Mouse (Mus musculus) lung, postnatal 10 days (tissue): Measurements from ENCODE around the gene Ncmap.
A peak's percentile ranks its signal among the peaks of the same experiment; 100 is the strongest.
"Not testable (repeated sequence)": the region's sequence is repeated elsewhere in the genome, so short reads cannot be mapped to it uniquely, and the experiment has no call there.

Experiments used
- DNase-seq: peaks from one replicate; pipeline ENCODE4 v3.0.0; 2021

Ncmap gene

GRCm38 (mm10) chr4:135396303-135396702 is 1.7 kb downstream of the Ncmap start:
- no peak for DNase-seq

GRCm38 (mm10) chr4:135395375-135395774 is 2.7 kb downstream of the Ncmap start:
- no peak for DNase-seq

DNA sequence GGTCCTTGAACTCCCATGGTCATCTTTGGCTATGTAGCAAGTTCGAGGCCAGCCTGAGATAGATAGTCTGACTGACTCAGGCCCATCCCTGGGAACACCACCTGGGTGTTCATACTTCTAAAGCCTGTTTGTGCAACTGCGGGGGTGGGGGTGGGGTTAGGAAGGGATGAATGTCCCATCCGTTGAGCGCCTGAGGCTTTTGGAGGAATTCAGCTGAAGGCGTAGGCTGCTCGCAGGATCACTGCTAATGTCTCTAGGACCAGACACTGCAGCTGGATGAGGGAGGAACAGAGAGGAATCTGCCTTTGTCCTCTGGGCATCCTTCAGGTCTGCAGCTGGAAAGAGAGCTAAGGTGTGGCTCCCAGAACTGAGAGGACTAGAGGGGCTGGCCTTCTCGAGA is 3.4 kb downstream of the Ncmap start:
- no peak for DNase-seq

GRCm38 (mm10) chr4:135393381-135393780 is 4.6 kb downstream of the Ncmap start:
- no peak for DNase-seq

DNA sequence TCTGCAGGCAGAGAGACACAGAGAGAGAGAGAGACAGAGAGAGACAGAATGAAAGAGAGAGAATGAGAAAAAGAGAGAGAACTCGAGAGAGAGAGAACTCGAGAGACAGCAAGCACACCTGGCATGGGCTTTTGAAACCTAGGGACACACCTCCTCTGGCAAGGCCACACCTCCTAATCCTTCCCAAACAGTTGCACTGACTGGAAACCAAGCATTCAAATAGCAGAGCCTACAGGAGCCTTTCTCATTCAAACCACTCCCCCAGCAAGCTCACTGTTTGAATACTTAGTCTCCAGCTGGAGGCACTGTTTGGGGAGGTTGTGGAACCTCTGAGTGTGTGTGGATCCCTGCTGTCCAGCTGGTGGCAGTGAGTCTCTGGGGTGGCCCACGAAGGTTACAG is 5.2 kb downstream of the Ncmap start:
- DNase-seq, result no peak

GRCm38 (mm10) chr4:135391014-135391413 is 7.0 kb downstream of the Ncmap start:
- DNase-seq, result no peak

DNA sequence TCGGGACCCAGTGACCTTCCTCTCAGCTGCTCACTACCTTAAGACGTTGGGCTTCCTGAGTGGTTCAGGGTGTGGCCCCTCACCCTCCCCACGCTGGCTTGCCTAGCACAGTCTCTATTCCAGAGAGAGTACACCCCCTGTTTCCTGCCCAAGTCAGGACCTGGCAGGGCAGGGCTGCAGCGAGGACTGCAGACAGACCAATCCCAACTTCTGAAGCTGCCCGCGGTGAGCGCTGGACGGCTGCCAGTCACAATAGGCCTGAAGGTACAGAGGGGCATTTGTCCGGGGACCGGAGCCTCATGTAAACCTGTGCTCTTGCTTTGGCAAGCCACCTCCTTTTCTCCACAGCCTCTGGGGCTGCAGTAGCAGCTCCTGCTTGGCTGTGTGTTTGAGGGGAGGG is 12.4 kb downstream of the Ncmap start:
- peak; percentile 24 for DNase-seq

GRCm38 (mm10) chr4:135382316-135382715 is 15.7 kb downstream of the Ncmap start:
- DNase-seq, result peak; percentile 79

- DNase-seq, result no peak
Observed at GRCm38 (mm10) chr4:135381355-135381754, 16.7 kb downstream of the Ncmap start.

DNA sequence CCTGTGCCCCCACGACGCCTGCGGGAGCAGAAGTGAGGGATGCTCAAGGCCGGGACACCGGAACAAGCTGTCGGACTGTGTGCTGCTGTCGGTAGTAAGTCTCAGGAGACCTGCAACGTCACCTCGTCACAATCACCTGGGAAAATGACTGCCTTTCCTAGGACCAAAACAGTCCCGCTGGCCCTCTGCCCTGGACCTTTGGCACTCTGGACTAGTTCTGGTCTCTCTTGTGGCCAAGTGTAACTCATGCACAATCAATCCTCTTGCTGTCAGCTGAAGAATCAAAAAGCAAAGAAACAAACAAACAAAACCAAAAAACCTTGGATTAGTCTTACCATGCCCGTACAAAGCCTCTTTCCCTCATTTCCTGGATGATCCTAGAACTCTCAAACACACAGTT is 20.8 kb downstream of the Ncmap start:
- DNase-seq, result no peak

GRCm38 (mm10) chr4:135375444-135375843 is 22.6 kb downstream of the Ncmap start:
- DNase-seq, result no peak

GRCm38 (mm10) chr4:135373299-135373698 is 24.7 kb downstream of the Ncmap start:
- no peak for DNase-seq

- no peak for DNase-seq
Observed at GRCm38 (mm10) chr4:135370372-135370771, 27.7 kb downstream of the Ncmap start.

GRCm38 (mm10) chr4:135362828-135363227 is 35.2 kb downstream of the Ncmap start:
- no peak for DNase-seq

DNA sequence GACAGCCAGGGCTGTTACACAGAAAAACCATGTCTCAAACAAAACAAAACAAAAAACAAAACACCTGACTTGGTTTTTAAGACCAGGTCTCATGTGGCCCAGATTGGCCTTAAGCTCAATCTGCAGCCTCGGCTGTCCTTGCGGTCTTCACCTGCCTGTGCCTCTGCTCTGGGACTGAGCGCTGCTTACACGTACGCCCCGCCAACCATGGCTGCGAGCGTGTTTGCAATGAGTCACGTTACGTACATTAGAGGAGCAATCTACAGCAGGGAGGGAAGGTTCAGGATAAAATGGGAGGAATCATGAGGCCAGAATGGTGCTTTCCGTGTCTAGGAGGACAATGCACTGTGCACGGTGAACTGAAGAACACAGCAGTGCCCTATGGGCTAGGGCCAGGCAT is 36.3 kb downstream of the Ncmap start:
- no peak for DNase-seq

GRCm38 (mm10) chr4:135358736-135359135 is 39.3 kb downstream of the Ncmap start:
- DNase-seq, result peak; percentile 51

DNA sequence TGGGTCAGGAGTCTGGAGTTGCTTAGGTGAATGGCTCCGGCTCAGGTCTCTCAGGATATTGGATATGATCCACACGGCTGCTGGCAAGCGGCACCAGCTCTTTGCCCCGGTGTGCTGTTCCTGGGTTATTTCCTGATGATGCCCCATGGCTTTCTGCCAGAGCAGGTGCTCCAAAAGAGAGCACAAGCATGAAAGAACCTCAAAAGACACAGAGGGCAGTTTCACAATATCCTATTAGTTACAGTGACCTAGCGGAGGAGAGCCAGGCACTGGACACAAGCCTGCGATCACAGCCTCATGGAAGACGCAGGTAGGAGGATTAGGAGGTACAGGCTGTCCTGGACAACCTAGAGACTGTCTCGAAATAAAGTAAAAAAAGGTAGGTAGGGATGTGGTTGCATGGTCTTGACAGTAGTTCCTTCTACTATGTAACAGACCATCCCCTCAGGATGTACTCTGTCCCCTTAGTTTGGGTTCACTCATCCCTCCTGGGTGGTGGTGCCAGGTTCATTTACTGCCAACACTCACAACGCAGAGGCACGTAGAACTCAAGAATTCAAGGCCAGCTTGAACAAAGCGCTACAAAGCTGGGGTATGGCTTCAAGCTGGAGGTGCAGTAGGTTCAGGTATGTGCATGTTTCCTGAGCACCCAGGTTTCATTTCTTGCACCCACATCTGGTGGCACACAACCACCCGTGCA is 40.7 kb downstream of the Ncmap start:
- DNase-seq, result peak; percentile 26

DNA sequence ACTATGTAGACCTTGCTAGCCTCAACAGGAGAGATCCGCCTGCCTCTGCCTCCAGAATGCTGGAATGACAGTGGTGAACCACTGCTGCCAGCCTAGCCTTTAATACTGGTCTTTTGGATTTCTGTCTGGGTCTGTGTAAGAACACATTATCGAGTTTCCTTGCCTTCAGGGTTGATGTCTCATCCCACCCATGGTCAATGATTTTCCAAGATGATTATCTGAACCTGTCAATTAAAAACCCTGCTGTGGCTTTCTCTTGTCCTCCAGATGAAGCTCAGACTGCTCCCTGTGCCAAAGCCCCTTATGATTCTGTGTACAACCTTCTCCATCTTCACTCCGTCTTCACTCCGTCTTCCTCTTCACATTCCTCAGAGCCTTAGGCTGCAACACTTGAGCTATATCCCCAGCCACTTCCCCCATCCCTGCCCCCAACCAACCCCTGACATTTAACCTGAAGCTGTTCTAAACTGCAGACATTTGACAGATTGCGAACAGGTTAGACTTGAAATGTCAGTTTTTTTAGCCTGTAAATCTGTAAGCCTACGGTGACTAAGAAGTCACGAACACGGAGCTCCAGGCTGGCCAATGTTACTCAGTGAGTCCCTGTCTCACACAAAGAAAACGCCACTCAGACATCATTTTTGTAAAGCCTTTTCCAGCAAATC is 42.0 kb downstream of the Ncmap start:
- no peak for DNase-seq

- not testable (repeated sequence) for DNase-seq
Observed at GRCm38 (mm10) chr4:135354751-135355150, 43.3 kb downstream of the Ncmap start.

DNA sequence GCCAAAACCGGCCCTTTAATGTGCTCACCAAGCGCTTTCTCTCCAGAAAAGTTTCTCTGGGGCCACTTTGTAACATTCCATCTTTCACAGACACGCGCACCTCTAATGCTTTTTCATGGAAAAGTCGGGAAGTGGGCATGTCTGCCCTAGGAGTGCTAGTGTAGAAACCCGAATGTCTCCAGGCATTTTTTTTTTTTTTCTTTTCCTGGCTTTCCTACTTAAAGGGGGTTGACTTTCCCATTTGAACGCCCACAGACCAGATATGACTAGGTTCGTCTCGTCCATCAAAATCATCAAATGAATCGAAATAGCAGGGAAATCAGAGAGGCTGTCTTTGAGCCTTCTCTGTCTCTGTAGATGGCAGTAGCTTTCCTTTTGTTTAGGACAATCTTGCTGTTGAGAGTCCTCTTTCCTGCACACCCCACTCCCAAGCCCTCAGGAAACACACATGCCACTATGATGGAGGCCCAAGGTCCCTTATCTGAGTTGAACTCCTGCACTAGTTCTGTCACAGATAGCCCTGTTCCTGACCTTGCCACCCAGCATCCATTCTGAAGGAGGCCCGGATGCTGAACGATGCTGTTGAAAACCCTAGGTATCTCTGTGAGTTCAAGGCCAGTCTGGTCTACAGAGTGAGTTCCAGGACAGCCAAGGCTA is 44.1 kb downstream of the Ncmap start:
- DNase-seq, result peak; percentile 16

DNA sequence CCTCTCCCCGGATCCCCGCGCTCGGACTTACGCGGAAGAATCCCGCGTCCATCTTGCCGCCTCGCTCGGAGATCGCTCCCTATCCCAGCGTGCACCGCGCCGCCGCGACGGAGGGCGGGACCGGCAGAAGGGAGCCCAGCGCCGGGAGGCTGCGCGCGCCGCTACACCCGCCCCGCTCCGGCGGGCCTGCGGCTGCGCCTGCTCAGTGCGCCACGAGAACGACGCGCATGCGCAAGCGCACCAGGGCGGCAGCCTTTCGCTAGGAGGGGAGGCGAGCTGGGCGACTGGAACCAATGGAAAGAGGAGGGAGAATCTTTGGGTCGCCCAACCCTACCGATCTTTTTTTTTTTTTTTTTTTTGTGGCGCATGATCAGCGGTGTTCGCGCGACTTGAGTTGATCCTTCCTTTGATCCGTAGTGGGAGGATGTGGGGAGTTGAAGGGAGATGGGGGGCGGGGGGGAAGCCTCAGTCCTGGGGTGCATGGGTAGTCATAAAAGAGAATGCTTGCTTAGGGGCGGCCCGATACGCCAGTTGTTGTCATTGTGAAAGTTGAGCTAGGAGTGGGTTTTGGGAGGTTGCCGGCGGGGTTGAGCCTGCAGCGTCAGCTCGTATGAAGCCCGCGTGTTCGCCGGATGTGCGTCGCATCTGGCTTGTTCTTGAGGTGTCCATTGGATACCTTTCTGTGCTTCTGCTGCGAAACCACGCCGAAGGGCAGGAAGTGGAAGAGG is 44.8 kb downstream of the Ncmap start, which contains the start of gene Srrm1:
Gene Srrm1 (minus strand): TSS at position 256 of the 728 bp plus-strand sequence.
- peak; percentile 98 for DNase-seq

GRCm38 (mm10) chr4:135352326-135353065 is 45.5 kb downstream of the Ncmap start:
- DNase-seq, result no peak
